Mouse (Mus musculus): ENCODE measurements around the gene Fndc9.

Gene Fndc9

DNA sequence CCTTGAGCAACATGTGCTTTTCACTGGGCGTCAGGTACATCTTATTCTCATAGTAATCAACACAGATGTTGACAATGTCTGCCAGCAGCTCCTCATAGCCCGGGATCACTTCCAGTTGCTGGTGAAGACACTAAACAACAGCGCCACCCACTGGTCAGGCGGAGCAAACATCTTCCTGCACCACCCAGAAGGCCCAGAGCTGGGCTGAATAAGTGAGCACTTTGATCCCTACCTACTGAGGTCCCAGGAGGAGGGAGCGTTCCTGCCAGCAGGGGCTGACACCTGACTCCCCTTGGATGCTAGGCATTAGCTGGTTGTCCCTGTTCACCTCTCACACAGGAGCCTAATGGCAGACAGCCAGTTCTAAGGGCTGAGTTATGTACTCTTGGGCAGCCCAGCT, 41.4 kb downstream of the Fndc9 start:
- DNase-seq (ENCODE audit: low spot score): peak; percentile 54

DNA sequence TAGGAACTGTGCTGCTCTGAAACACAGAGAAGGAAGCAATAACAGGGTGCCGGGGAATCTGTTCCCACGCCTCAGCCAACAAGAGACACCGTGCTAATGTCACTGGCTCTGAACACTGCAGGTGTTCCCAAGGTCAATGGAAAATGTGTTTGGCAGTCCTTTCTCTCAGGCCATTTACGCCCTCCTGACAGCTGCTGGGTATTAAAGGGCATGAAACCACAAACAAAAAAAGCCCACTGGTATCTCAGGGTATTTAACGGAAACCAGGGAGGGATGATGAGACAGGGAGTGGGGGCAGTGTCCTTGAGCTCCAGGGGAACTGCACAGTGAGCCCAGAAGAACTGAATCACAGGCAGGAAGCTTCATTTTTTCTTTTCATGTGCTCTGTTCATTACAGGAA, 42.8 kb downstream of the Fndc9 start:
- no peak for DNase-seq (ENCODE audit: low spot score)

DNA sequence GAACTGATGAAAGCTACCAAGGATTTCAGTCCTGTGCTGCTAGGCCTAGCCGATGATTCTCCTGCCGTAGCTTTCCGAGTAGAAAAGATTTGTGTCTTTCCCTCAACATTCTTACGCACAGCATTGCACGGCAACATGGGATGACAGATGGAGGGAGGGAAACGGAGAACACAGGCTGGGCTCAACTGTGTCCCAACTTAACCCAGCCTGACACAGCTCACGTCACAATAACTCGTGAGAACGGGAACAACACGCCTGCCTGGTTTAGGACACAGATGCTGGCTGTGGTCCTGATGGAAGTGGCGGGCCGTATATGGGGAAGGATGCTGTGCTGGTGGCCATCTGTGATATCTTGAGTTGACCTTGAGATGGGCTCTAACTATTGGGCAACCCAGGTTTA, 43.4 kb downstream of the Fndc9 start:
- no peak for DNase-seq (ENCODE audit: low spot score)

DNA sequence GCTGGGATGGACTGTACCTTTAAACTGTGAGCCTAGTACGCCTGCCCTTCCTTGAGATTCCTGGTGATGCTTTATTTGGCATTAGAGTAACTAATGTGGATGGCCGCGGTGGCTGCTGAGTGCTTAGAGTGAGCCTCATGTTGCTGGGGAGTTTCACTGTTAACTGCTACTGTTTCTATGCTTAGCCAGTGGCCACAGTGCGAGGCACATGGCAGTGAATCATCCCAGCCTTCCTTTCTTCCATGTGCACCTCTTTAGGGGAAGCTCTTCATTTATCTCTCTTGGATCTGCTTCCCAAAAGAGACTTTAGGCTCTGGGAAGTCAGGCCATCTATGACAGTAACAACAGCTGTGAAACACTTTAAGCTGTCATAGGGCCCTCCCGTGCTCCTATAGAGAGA, 47.3 kb downstream of the Fndc9 start:
- DNase-seq (ENCODE audit: low spot score): no peak

DNA sequence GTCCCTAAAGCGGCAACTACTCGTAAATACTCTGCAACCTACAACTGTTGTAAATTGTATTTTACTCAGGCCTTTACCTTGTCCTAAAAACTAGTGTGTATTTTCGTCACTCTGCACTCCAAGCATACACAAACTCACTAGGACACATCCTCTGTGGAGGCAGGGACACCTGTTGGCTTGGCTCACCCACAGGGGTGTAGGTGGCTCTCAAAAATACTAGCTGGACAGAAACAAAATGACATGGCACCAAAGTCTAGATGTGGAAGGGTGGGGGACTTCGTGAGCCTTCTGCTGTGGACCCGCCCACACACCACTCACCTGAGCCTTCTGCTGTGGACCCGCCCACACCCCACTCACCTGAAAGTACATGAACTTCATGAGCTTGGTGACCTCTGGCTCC, 48.5 kb downstream of the Fndc9 start:
- DNase-seq (ENCODE audit: low spot score): no peak

DNA sequence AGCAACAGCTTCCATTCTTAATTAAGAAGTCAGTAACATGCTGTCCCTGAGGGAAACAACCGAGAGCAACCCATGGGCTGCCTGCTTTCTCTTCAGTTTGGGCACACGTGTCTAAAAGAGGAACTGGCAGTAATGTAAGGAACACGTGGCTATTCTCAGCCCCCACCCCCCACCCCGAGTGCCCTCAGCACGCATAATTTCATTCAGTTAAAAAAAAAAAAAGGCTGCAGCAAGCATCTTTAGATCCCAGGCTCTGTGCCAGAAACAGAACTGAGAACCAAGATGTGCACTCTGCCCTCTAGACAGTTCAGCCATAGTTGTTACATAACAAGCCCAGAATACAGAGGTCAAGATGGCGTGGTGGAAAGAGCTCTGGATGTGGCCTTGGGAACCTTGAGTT, 51.5 kb downstream of the Fndc9 start:
- DNase-seq (ENCODE audit: low spot score): no peak

DNA sequence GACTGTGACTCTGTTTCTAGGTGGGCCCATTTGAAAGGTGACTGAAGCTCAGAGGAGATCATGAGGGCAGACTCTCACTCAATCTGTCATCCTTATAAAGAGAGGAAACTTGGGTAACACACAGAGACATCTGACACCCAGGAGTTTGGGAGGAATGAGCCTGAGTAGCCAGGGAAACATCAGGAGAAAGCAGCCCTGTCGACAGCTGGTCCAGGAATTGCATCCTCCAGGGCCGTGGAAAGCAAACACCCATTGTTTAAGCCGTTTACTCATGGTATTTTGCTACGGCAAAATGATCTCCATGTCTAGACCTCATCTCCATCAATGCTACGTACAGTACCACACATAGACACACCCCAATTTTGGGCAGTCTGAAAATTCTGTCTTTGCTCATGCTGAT, 52.8 kb downstream of the Fndc9 start:
- DNase-seq (ENCODE audit: low spot score): no peak

DNA sequence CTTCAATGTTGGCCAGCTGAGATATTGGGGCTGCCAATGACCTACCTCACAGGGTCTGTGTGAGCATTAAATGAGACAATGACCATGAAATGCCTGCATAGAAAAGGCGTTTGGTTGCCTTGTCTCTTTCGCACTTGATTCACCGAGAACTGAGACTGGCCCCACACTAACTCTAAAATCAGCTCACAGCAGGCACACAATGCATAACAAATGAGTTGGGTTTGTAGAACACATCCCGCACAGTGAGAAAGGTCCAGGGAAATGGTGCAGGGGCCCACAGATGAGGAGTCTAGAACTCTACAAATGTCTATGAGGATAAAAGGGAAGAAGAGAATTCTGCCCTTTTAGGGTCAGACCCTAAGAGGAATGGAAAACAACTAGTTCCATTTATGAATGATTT, 53.7 kb downstream of the Fndc9 start:
- no peak for DNase-seq (ENCODE audit: low spot score)
